Mouse (Mus musculus): ENCODE data around the gene Fam129a.

DNA sequence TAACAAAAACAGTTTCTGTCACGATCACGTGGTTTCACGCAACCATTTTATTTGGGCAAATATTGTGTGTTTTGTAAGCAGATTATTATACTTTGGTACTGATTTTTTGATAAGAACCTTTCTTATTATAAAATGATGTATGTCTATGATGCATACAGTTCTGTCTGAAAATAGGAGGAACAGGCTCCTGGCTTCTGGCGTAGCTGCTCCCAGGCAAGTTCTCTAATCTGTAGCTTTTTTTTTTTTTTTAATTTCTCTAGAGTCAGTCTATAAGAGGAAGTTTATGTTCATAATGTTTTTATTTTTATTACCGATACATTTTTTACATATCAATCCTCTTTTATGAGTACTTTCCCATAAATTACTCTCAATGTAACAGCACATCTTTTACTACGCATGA is 44.6 kb downstream of the Fam129a start:
- TF ChIP-seq POLR2A (IDR thresholded peaks at IDR 0.05; ENCODE audit: low read depth, low read length) (no peak), CTCF (conservative IDR thresholded peaks at IDR 0.05; ENCODE audit: insufficient read depth, insufficient read length, low read depth, low read length) (no peak)
